Mouse (Mus musculus): ENCODE data around the gene Jakmip3.

DNA sequence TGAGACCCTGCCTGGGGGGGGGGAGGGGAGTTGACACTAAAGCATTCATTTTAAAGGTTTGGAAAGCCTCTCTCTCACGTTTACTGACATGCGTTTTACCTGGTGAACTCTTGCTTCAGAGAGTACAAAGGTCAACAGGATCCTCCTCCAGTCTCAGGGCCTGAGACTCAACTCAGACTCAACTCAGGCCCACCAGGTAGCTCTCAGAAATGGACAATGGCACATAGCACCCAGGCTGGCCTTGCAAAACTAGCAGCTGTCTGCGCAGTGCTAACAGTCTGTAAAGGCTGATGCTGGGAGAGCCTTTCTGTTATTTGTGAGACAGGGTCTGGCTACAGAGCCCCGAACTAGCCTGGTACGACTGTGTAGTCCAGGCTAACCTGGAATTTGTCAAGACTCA lies 32.6 kb upstream of the Jakmip3 start:
- TF ChIP-seq CTCF (IDR thresholded peaks at IDR 0.05; ENCODE audit: low read depth, low read length) (no peak), POLR2A (IDR thresholded peaks at IDR 0.05; ENCODE audit: borderline replicate concordance, low read depth, low read length) (no peak)

Measured in bone marrow macrophage, adult 2 months (primary cell).